Mouse (Mus musculus) thymus, adult 2 months (tissue): ENCODE data around the gene Fbln1. TPM values are rescaled to one million over a fixed set of nuclear protein-coding genes. Genes with fewer than 3 reads are reported as not detected.

Experiments
- DNase-seq: peaks from one replicate; pipeline ENCODE4 v3.0.0; 2021
- H3K27ac ChIP-seq: fragments of 200-500 bp; 2 replicates; pipeline ENCODE4 v1.5.1; 2012; ENCODE audit warnings: low read length, control low read depth; ENCODE audit not compliant: control insufficient read depth, insufficient read depth
- H3K27me3 ChIP-seq: fragments of 200-500 bp; 2 replicates; pipeline ENCODE4 v1.6.1; 2012; ENCODE audit warnings: mild to moderate bottlenecking, low read length, moderate library complexity, mixed read lengths; ENCODE audit not compliant: control insufficient read depth, insufficient read depth
- H3K36me3 ChIP-seq: fragments of 200-500 bp; 2 replicates; pipeline ENCODE4 v1.6.1; 2012; ENCODE audit warnings: mild to moderate bottlenecking, low read length, moderate library complexity; ENCODE audit not compliant: control insufficient read depth, insufficient read depth
- H3K4me1 ChIP-seq: fragments of 200-500 bp; replicated peaks from 2 replicates; pipeline ENCODE4 v1.6.1; 2012; ENCODE audit warnings: low read length; ENCODE audit not compliant: control insufficient read depth, insufficient read depth
- H3K4me3 ChIP-seq: fragments of 200-500 bp; 2 replicates; pipeline ENCODE4 v1.5.1; 2012; ENCODE audit warnings: mild to moderate bottlenecking, low read length, control low read depth, moderate library complexity; ENCODE audit not compliant: control insufficient read depth, insufficient read depth
- CTCF ChIP-seq: fragments of 200-500 bp; IDR thresholded peaks from 2 replicates; pipeline ENCODE4 v1.5.1; 2012; ENCODE audit warnings: mild to moderate bottlenecking, control low read depth, low read length, moderate library complexity, borderline replicate concordance; ENCODE audit not compliant: control insufficient read depth, poor library complexity, insufficient read depth; ENCODE audit errors: extremely low read depth
- POLR2A ChIP-seq: fragments of 200-500 bp; IDR thresholded peaks from 2 replicates; pipeline ENCODE4 v1.6.1; 2012; ENCODE audit warnings: mild to moderate bottlenecking, low read length, control low read depth, moderate library complexity; ENCODE audit not compliant: control insufficient read depth, poor library complexity, insufficient read depth; ENCODE audit errors: extremely low read depth
- WGBS: fragments of 180-500 bp; shearing (Covaris S2); methylation state at CpG from one replicate; pipeline ENCODE4 v1.1.7; 2018; 5-methylcytosine and 5-hydroxymethylcytosine counted together
- polyA plus RNA-seq: library from polyadenylated mRNA; depleted of rRNA; stranded (reverse); fragments of >200 nt; gene quantifications from 2 replicates; pipeline ENCODE4 v1.2.3, GENCODE M21; 2012

Fbln1 gene
- polyA plus RNA-seq, 1 experiment, result 46.8 TPM

DNA sequence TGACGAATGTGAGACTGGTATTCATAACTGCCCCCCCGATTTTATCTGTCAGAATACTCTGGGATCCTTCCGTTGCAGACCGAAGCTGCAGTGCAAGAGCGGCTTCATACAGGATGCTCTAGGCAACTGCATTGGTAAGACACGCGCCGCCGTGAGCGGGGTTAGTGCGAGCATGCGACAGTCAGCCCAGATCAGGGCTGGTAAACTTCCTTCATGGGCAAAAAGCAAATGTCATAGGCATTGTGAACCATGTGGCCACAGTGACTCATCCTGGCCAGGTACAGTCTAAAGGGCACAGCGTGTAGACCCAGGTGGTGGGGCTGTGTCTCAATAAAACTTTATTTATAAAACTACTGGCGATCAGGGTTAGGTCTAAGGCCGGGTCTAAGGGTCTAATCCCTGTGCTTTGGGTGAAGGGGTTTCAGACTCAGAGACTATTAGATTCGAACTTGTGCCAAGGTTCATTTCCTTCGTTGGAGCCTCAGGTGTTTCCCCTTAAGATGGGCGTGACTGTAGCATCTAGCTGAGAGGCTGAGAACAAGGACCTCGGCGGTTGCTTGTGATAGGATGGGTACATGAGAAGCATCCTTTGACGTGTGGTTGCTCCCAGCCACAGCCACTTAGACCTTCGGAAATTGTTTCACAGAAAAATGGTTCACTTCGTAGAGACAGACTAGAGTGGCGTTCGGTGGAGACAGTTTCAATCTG is 26.9 kb downstream of the Fbln1 start:
- Histone ChIP-seq H3K4me3 (no peak overlapping the region), H3K27ac (peak overlapping the region; percentile 77)
- peak; percentile 55 for DNase-seq

GRCm38 (mm10) chr15:85233251-85233611 is 27.5 kb downstream of the Fbln1 start:
- no peaks in the 10 kb centered on the region for H3K36me3 ChIP-seq
- peaks cover 24% of the 10 kb centered on the region for H3K4me1 ChIP-seq
- H3K27me3 ChIP-seq, result no peaks in the 10 kb centered on the region
- no peak for TF ChIP-seq POLR2A
- TF ChIP-seq CTCF, result no peak
- no peak overlapping the region for H3K4me3 ChIP-seq
- peak overlapping the region; percentile 77 for H3K27ac ChIP-seq
- peak; percentile 63 for DNase-seq
- 10% methylated on average over 4 of the region's 4 CpGs for WGBS

More for the DNA sequence above, 26.9 kb downstream of the Fbln1 start:
- Histone ChIP-seq H3K36me3 (no peaks in the 10 kb centered on the region), H3K27me3 (no peaks in the 10 kb centered on the region), H3K4me1 (peaks cover 24% of the 10 kb centered on the region)
- TF ChIP-seq POLR2A (no peak), CTCF (no peak)
- 69% methylated on average over 25 of the region's 25 CpGs for WGBS

DNA sequence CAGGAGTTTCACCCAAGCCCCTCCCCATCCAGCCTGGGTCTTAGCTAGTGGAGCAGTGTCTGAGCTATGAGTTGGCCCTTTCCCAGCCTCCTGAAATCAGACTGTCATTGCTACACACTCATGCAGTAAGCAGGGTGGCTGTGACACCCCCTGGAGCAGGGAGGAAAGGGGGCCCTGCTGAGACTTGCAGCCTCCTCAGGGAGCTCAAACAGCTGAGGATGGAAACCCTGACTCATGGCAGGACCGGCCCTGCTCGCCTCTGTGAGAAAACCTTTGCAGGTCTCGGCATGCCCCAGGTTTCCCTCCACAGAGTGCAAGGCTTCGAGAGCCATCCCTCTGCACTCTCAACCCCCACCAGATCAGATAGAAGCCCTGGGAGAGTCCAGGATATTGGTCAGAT is 27.9 kb downstream of the Fbln1 start:
- Histone ChIP-seq H3K4me1 (peaks cover 20% of the 10 kb centered on the region), H3K27me3 (no peaks in the 10 kb centered on the region), H3K27ac (peak overlapping the region; percentile 77), H3K4me3 (no peak overlapping the region), H3K36me3 (no peaks in the 10 kb centered on the region)
- TF ChIP-seq CTCF, result no peak
- no peak for TF ChIP-seq POLR2A
- DNase-seq, result peak; percentile 47
- whole genome bisulfite sequencing, result 79% methylated on average over 4 of the region's 4 CpGs

DNA sequence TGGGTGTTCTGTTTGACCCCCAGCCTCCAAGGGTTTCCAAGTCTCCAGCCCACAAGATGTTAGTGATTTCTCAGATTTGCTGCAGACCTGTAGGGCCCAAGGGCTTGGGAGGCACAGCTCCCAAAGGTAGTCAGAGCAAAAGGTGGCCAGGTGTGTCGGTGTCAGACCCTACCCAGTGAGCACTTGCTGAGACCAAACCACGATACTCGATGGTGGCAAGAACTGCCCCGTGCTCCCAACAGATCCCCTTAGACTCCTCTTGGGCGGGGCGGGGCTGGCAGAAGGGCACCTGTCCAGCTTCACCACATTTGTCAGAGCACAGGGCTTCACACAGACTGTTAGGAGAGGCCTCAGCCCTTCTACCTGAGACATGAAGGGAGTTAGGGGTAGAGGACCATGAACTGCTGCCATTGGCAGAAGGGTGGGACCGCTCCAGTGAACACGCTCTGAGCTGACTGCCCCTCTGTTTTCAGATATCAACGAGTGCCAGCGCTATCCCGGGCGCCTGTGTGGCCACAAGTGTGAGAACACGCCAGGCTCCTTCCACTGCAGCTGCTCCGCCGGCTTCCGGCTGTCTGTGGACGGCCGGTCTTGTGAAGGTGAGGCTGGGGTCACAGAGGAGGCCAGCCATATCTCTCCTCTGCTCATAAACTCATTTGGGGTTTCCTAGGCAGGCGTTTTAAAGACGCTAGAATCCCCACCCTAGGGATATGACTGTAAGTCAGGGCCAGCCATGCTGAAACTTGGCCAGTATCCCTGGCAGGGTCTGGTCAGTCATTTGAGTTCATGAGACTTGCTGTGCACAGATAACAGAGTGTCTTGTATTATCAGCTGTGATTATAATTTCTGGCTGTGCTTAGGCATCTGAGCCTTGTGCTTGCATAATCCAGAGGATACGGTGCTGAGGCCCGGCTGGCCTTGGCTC is 33.3 kb downstream of the Fbln1 start:
- 95% methylated on average over 22 of the region's 22 CpGs for WGBS
- Histone ChIP-seq H3K4me3 (no peak overlapping the region), H3K27me3 (no peaks in the 10 kb centered on the region), H3K4me1 (peaks cover 4% of the 10 kb centered on the region; the same call in 1 of the 2 replicates), H3K36me3 (no peaks in the 10 kb centered on the region), H3K27ac (no peak overlapping the region)
- no peak for TF ChIP-seq POLR2A
- no peak for TF ChIP-seq CTCF
- DNase-seq, result no peak

DNA sequence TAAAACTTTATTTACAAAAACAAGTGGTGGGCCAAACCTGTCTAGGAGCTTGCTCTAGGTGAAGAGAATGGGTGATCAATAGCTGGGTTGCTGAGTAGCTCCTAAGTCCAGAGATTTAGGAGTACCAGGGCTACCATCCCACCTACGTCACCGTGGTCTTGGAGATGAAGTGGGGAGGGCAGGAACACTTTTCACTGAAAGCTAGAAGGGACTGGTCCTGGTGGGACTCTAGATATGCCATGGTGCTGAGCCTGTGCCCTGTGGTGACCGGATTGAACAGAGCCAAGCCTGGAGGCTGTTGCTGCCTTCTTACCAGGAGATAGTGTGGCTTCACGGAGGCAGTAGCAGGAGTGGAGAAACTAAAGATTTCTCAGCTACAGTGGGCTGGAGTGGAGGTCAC is 34.3 kb downstream of the Fbln1 start:
- Histone ChIP-seq H3K27ac (no peak overlapping the region), H3K27me3 (no peaks in the 10 kb centered on the region), H3K36me3 (no peaks in the 10 kb centered on the region), H3K4me3 (no peak overlapping the region), H3K4me1 (no peaks in the 10 kb centered on the region)
- 96% methylated on average over 4 of the region's 4 CpGs for WGBS
- DNase-seq, result no peak
- TF ChIP-seq POLR2A (no peak), CTCF (no peak)

GRCm38 (mm10) chr15:85241856-85242255 is 36.1 kb downstream of the Fbln1 start:
- Histone ChIP-seq H3K36me3 (no peaks in the 10 kb centered on the region), H3K4me3 (no peak overlapping the region), H3K27ac (no peak overlapping the region), H3K4me1 (peaks cover 5% of the 10 kb centered on the region), H3K27me3 (no peaks in the 10 kb centered on the region)
- no peak for DNase-seq
- WGBS, result 91% methylated on average over 7 of the region's 7 CpGs
- no peak for TF ChIP-seq POLR2A
- TF ChIP-seq CTCF, result no peak
